Mouse (Mus musculus): ENCODE data around the gene Olfr715b. TPM values are rescaled to one million over a fixed set of nuclear protein-coding genes. Genes with fewer than 3 reads are reported as not detected.
"Not testable (repeated sequence)": the region's sequence is repeated elsewhere in the genome, so short reads cannot be mapped to it uniquely, and the experiment has no call there.

Olfr715b gene
- not detected for total RNA-seq (2021)
- long read RNA-seq, result 0 reads

GRCm38 (mm10) chr7:107110269-107110668, at the start of gene Olfr715b:
Gene Olfr715b (minus strand): TSS chr7:107110369.
- not testable (repeated sequence) for DNase-seq (ENCODE audit: low spot score in 2 of 2)

DNA sequence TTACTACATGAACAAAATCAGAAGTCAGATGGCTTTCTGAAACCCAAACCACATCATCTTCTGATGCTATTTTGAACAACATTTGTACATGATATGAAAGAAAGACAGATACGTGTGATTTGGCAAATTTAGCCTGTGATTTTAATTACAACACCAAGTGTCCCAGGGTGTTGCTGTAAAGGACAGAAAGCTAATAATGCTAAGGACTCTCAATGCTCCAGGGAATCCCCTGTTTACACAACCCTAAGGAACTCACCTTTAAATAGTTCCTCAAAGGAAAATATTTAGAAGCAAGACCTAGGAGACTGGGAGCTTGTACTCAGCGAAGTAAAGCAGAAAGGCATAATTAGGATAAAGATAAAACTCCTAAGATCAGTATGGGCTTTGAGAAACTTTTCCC, 27.9 kb upstream of the Olfr715b start, which contains the start of gene Olfr716:
TSS of gene Olfr716 (plus strand) at position 301 of the 400 bp plus-strand sequence.
- DNase-seq (ENCODE audit: low spot score in 2 of 2), result not testable (repeated sequence)

GRCm38 (mm10) chr7:107130983-107131382, 20.8 kb upstream of the Olfr715b start, which contains the start of gene Olfr715:
Gene Olfr715 (minus strand): TSS chr7:107131083.
- DNase-seq (ENCODE audit: low spot score in 2 of 2), result not testable (repeated sequence)

DNA sequence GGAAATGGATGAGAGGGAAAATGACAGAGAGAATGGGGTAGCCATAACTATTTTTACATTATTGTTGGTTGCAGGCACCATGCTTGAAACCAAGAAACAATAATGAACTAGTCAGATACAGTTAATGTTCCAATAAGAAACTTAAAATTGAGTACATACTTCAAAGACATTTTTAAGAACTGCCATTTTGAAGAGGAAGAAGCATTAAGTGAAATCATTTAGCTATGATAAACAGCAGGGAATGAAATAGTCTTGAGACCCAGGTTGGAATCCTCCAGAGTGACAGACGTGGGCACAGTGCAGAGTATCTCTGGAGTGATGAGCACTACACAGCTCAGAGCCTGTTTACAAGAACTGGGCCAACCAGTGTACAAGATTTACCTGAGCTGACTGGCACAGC, 17.2 kb downstream of the Olfr715b start, which contains the start of gene Olfr17:
TSS of gene Olfr17 (plus strand) at position 301 of the 400 bp plus-strand sequence.
- DNase-seq (ENCODE audit: low spot score in 2 of 2), result no peak

GRCm38 (mm10) chr7:107070681-107071080, 39.5 kb downstream of the Olfr715b start, which contains the start of gene Olfr714:
Gene Olfr714 (plus strand): TSS chr7:107070981.
- no peak for DNase-seq (ENCODE audit: low spot score in 2 of 2)

Other genes starting within 250 kb of the Olfr715b start
- gene Olfr704, start 247.2 kb downstream of the Olfr715b start, total RNA-seq (2021), result not detected
- gene Olfr705, start 233.5 kb downstream of the Olfr715b start, total RNA-seq (2021), result not detected
- not detected for gene Olfr706, start 222.2 kb downstream of the Olfr715b start, total RNA-seq (2021)
- gene Olfr707, start 209.1 kb downstream of the Olfr715b start, total RNA-seq (2021), result not detected
- gene Olfr1532-ps1, start 202.4 kb downstream of the Olfr715b start, total RNA-seq (2021), result not detected
- gene Olfr709-ps1, start 178.2 kb downstream of the Olfr715b start, total RNA-seq (2021), result not detected
- not detected for gene Olfr710, start 162.1 kb downstream of the Olfr715b start, total RNA-seq (2021)
- not detected for gene Olfr6, start 146.4 kb downstream of the Olfr715b start, total RNA-seq (2021)
- not detected for gene Olfr711, start 134.9 kb downstream of the Olfr715b start, total RNA-seq (2021)
- not detected for gene Olfr2, start 104.3 kb downstream of the Olfr715b start, total RNA-seq (2021)
- gene Olfr713, start 79.2 kb downstream of the Olfr715b start, total RNA-seq (2021), result not detected
- gene Olfr714, start 39.4 kb downstream of the Olfr715b start, total RNA-seq (2021), result not detected
- not detected for gene Olfr17, start 17.1 kb downstream of the Olfr715b start, total RNA-seq (2021)
- gene Olfr715, start 20.7 kb upstream of the Olfr715b start, total RNA-seq (2021), result not detected
- gene Olfr716, start 28.0 kb upstream of the Olfr715b start, total RNA-seq (2021), result not detected
- gene Nlrp14, start 56.6 kb upstream of the Olfr715b start, total RNA-seq (2021), result not detected
- gene Rbmxl2, start 99.1 kb upstream of the Olfr715b start, total RNA-seq (2021), result not detected